Mouse (Mus musculus): ENCODE data around the gene Recql. TPM values are rescaled to one million over a fixed set of nuclear protein-coding genes. Genes with fewer than 3 reads are reported as not detected.
"Not testable (repeated sequence)": the region's sequence is repeated elsewhere in the genome, so short reads cannot be mapped to it uniquely, and the experiment has no call there.

Gene Recql
- total RNA-seq, 2 experiments from 2014 or later, result 26.7 to 26.9 TPM

DNA sequence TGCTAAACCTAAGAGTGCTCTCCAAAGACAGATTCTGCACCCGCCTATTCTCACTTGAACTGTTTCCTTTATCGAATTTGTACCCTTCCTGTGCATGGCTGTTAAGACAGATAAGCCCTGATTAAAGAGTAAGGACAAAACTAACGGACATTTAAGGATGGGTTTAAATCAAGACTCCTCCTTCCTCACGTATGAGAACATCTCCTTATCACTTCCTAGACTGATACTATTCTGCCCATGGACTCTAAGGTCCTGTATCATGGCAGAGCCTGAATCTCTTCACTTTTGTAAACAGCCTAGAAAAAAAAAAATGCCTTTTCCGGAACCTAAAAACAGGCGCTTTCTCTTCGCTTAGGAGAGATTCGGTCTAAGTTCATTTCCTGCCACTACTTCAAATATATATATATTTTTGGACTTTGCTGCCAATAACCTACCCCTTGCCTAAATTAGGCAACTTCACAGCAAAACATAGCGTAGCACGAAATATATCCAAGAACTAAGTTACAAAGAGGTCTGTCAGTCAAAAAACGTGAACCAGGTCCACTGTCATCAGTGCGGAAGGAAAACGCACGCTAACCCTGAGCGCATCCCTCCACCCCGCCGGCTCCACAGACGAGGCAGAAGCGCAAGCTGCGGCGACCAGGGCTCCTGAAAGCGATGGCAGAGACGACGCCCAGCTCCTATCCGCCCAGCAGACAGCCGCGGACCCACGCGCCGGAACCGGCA, 439 bp downstream of the Recql start:
- TF ChIP-seq CTCF (conservative IDR thresholded peaks at IDR 0.05), result no peak
- H3K4me3 ChIP-seq, result peak overlapping the region; percentile 80
- H3K27ac ChIP-seq, result peak overlapping the region; percentile 73
- no peak for DNase-seq (ENCODE audit: low spot score in 2 of 2)

DNA sequence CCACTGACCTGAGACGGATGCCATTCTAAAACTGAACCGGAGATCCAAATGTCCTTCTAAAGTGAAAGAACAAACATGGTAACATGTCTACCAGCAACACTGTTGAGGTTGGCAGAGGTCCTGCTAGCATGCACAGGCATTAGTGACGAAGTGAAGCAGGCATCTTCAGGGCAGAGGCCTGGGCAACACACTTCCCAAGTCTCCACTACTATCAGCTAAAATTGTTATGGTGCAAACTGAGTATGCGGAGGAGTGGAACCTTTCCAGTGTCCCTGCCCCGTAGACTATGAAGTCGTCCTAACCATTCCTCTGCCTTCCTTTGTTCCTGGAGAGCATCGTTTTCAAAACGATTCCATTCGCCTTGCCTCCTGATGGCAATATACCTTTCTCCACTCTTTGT, 2.4 kb downstream of the Recql start:
- TF ChIP-seq CTCF (conservative IDR thresholded peaks at IDR 0.05), result no peak
- no peak overlapping the region for H3K27ac ChIP-seq
- no peak overlapping the region for H3K4me3 ChIP-seq
- DNase-seq (ENCODE audit: low spot score in 2 of 2), result no peak

DNA sequence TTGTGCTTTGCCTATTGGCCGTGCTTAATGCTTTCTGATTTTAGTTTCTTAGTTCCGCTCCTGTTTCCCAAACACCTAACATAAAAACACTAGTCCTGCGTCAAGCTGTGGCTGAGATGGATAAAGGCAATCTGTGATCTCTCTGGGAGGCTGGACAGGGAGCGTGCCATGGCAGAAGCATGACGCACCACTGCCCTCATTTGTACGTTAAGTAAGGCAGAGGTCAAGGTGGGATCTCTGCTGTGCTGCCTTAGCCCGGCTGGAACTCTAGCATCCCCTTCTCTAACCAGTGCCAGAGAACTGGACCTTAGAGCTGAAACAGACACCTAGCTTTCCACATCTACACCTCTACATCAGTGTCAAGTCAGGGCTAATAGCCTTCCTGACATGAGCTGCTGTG, 5.3 kb downstream of the Recql start:
- no peak for TF ChIP-seq CTCF (conservative IDR thresholded peaks at IDR 0.05)
- Histone ChIP-seq H3K27ac (no peak overlapping the region), H3K4me3 (no peak overlapping the region)
- no peak for DNase-seq (ENCODE audit: low spot score in 2 of 2)

DNA sequence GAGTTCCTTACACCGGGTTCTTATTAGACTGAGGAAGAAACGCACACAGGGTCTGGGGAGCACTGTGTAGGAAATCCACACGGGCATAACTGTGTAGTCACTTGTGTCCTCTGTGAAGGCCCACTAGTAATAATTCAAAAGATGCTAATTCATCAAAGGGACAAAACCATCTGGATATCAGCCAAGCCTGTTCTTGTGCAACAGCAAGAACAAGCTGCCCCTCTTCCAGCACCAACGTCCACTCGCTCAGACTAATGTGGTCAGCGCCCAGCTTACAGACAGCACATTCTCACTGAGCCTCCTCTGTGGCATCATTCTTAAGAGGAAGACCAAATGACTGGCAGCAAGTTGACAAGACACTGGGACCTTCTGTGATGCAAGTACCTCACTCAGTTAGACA, 6.9 kb downstream of the Recql start:
- Histone ChIP-seq H3K27ac (no peak overlapping the region), H3K4me3 (no peak overlapping the region)
- no peak for TF ChIP-seq CTCF (conservative IDR thresholded peaks at IDR 0.05)
- DNase-seq (ENCODE audit: low spot score in 2 of 2), result no peak

DNA sequence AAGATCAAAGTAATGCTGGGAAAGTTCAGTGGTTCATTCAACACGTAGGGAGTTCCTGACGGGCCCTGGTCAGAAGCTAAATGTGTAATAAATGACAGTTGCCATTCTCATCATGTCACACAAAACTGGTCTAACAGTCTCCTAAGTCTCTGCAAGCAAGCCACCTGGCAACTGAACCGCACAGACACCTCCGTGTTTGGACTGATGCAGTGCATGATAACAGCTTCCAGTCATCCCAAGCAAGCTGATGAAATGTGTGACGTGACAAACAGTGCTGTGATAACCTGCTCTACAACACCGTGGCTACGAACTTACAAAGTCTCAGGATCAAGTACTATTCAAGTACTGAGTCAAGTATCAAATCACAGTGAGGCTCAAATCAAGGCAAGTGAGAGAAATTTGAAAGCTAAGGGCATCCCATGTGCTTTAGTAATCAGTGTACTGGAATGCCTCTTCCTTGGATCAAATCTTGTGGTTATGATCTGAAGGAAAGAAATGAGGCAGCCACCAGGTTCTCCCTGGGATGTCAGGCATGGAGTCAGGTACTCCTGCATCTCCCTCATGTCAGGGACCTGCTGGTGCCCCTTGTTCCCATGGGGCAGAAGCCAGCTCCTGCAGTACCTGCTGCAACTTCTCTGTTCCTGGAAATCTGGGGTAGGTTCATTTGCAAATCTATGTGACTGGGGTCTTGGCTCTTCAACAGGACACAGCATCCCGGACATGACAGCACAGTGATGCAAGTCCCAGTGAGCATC, 8.1 kb downstream of the Recql start:
- Histone ChIP-seq H3K27ac (no peak overlapping the region), H3K4me3 (no peak overlapping the region)
- no peak for DNase-seq (ENCODE audit: low spot score in 2 of 2)
- TF ChIP-seq CTCF (conservative IDR thresholded peaks at IDR 0.05), result no peak

DNA sequence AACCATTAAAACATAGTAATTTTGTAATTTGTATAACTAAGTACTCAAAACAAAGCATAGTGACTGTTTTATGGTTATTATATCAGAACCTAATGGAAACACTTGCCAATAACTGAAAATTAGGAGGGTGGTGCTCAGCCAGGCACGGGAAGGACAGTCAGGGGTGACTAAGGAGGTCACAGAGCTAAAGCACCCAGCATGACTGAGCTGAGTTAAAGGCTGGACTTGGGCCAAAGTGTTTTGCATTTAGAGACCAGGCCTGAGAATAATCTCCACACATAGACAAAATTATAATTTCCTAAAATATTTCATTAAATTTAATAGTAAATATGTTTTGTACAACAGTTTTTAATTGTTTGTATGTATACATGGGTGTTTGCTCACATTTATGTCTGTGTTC, 9.8 kb downstream of the Recql start:
- Histone ChIP-seq H3K4me3 (no peak overlapping the region), H3K27ac (no peak overlapping the region)
- TF ChIP-seq CTCF (conservative IDR thresholded peaks at IDR 0.05), result no peak
- DNase-seq (ENCODE audit: low spot score in 2 of 2), result no peak

DNA sequence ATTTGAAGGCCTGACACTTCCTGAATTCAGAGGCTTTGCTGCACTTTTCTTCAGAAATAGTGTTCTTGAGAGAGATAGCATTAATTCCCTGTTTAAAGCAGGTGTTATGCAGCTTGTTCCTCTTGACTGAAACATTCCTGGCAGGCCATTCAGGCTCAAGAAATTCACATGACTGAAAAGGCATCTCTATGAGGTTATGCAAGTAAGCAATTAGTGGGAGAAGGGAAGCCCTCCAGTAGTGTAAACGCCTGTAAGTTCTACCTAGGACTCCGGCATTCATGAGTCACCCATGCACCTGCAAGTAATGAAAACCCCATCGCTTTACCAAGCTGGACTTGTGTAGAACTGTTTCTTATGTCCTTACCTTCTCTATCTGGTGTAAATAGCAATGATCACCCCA, 17.3 kb downstream of the Recql start:
- no peak overlapping the region for H3K4me3 ChIP-seq
- no peak overlapping the region for H3K27ac ChIP-seq
- no peak for TF ChIP-seq CTCF (conservative IDR thresholded peaks at IDR 0.05)
- no peak for DNase-seq (ENCODE audit: low spot score in 2 of 2)

DNA sequence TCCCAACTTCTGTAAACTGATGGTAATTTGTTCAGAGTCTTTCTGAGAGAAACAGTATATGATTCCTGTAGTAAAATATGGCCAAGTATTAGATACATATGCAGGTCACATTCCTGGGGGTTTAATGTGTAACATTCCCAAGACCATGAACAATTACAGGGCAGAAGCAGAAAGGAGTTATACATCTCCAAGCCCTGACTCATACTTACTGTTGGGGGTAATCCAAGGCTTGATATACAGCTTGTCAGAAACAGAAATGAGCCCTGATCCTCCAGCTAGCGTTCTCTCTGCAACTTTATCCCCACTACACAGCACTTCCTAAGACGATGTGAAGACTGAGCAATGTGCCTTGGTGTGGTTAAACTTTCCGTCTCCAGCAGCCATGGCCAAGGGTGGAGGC, 19.3 kb downstream of the Recql start:
- TF ChIP-seq CTCF (conservative IDR thresholded peaks at IDR 0.05), result no peak
- no peak overlapping the region for H3K4me3 ChIP-seq
- no peak overlapping the region for H3K27ac ChIP-seq
- DNase-seq (ENCODE audit: low spot score in 2 of 2), result no peak

DNA sequence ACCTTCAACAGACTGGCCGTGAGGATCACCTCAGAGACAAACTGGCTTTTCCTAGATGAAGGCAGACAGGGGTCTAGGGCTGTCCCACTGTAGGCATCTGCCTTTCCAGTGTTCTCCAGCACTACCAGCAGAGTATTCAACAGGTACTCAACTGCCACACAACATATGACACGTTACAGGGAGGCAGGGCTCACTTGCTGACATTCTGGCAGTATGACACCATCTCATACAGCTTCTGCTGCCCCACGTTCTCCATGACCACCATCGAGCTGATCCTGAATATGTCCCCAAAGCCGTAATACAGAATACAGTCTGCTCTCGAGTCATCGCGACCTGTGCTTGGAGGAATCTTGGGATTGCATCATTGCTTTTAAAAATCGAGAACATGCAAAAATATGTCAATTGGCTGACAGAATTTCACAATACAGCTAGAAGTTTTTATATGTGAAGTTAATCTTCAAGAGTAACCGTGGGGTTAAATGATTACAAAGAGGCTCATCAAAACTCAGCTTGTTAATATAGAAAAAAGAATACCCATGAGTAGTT, 20.3 kb downstream of the Recql start:
- DNase-seq (ENCODE audit: low spot score in 2 of 2), result no peak

DNA sequence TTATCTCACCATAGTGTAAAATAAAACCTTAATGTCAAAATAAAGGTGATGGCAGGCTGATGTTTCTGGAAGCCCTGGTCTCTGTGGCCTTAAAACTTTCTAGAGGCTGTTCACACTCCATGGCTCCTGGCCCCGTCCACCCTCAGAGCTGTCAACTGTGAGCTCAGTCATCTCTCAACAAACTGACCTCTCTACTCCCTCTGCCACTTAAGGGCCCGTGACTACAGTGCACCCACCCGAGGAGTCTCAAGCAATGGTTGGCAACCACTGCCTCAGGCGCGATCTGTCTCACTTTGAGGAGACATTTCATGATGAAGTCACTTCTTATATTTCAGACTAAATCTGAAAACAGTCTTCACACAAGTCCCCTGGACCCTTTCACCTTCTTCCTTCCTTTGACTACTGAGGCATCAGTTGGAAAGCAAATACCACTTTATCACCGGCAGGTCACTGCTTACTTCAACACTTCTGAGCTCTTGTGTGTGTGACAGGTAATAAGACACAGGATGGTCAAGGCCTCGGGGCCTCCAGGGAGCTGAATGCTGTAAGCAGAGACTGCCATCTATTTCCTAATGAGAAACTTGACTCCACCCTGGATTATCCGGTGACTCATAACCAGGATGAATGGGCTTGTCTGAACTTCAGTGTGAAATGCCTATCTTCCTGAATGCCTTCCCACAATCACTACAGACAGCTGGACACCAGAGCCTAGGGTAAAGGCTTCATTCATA, 21.0 kb downstream of the Recql start:
- Histone ChIP-seq H3K27ac (no peak overlapping the region), H3K4me3 (no peak overlapping the region)
- TF ChIP-seq CTCF (conservative IDR thresholded peaks at IDR 0.05), result no peak
- DNase-seq (ENCODE audit: low spot score in 2 of 2), result no peak

More for the DNA sequence above, 20.3 kb downstream of the Recql start:
- Histone ChIP-seq H3K4me3 (no peak overlapping the region), H3K27ac (no peak overlapping the region)
- no peak for TF ChIP-seq CTCF (conservative IDR thresholded peaks at IDR 0.05)

DNA sequence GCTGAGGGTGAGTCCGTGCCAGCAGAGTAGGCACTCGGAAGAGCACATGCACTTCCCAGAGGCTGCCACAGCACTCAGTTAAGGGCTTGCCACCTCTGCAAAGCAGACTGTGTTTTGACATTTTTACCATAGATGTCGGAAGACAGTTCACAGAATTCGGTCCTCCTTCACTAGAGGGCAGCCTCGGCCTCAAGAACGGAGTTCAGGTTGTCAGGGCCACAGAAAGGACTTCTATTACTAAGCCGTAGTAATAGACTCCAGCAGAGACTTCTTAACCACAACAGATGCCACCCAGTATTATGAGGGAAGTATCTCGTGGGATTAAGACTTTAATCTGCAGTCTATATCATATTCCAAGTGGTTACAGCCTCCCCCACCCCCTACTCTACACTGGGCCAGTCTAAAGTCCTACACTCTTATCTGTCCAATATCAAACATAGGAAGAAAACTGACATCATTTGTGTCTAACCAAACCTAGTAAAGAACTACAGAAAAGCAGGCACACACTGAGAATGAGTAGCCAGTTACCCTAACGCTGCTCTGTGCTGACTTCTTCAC, 23.8 kb downstream of the Recql start:
- peak in 1 of 2 experiments; percentile 29 for DNase-seq (ENCODE audit: low spot score in 2 of 2)
- TF ChIP-seq CTCF (conservative IDR thresholded peaks at IDR 0.05), result peak; percentile 63

DNA sequence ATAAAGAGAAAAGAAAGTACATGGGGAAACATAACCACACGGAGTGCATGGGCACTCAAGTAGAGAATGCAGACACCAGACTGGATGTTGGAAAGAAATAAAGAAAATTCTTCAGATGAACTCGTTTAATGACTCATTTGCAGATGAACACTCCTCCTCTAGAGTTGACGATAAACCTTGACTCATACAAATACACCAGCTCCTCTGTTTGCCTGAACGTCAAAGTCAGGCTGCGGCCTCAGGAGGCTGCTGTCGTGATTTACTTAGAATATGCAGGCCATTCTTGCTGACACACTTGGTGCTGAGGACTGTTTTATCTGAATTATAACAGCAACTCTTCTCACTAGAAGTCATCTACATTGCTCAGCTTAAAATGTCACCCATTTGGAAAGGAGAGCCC, 24.9 kb downstream of the Recql start:
- no peak for TF ChIP-seq CTCF (conservative IDR thresholded peaks at IDR 0.05)
- H3K4me3 ChIP-seq, result no peak overlapping the region
- DNase-seq (ENCODE audit: low spot score in 2 of 2), result no peak
- H3K27ac ChIP-seq, result no peak overlapping the region

More for the DNA sequence above, 23.8 kb downstream of the Recql start:
- no peak overlapping the region for H3K27ac ChIP-seq
- H3K4me3 ChIP-seq, result no peak overlapping the region

DNA sequence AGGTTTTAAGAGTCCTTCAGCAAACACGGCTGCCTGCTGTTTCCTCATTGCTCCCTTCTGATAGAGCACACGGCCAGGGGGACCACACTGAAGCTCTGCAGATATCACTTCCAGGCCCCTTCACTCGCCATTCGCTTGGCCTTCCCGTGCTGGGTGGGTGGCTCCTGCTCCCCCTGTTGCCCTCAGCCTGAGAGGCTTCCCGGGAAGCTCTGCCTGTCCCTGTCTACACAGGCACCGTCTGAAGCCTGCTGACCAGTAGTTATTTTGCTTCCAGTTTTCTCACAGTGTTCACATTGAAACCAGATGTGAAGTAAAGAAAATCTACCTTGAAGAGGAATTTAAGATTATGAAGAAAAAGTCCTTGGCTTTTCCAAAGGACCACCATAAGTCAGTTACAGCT, 29.8 kb downstream of the Recql start:
- TF ChIP-seq CTCF (conservative IDR thresholded peaks at IDR 0.05), result no peak
- no peak for DNase-seq (ENCODE audit: low spot score in 2 of 2)
- H3K27ac ChIP-seq, result no peak overlapping the region
- no peak overlapping the region for H3K4me3 ChIP-seq

DNA sequence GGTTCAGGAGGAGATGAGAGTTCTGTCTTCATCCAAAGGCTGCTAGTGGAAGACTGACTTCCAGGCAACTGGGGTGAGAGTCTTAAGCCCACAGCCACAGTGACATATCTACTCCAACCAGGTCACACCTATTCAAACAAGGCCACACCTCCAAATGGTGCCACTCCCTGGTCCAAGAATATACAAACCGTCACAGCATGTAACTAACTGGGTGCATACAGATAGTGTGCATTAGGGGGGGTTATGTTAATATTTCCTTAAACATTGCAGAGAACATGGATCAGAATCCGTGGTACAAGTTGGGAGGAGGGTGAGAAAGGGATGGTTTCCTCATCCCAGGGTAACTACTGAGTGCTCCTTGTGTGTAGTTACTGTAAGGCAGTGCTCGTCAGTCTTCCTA, 34.8 kb downstream of the Recql start:
- not testable (repeated sequence) for H3K4me3 ChIP-seq; H3K27ac ChIP-seq; DNase-seq (ENCODE audit: low spot score in 2 of 2)

All from layer of hippocampus, adult 2 months (tissue).